Mouse (Mus musculus) liver, embryonic 15.5 days (tissue): ENCODE results near the gene Il13. TPM values are rescaled to one million over a fixed set of nuclear protein-coding genes. Genes with fewer than 3 reads are reported as not detected.

Source experiments
- ATAC-seq: fragments of 200-750 bp; cut with Nextera tagmentation; 2 replicates; pipeline ENCODE4 v1.8.0; 2017; ENCODE audit warnings: moderate number of reproducible peaks, mild to moderate bottlenecking, moderate library complexity; ENCODE audit not compliant: insufficient read depth
- H3K27ac ChIP-seq: fragments of 300-500 bp; sonication (generic); replicated peaks from 2 replicates; pipeline ENCODE4 v1.5.1; 2015; ENCODE audit warnings: mild to moderate bottlenecking, inconsistent platforms
- H3K27me3 ChIP-seq: fragments of 300-500 bp; sonication (generic); 2 replicates; pipeline ENCODE4 v1.6.1; 2015; ENCODE audit warnings: mild to moderate bottlenecking, inconsistent platforms
- H3K36me3 ChIP-seq: fragments of 300-500 bp; sonication (generic); replicated peaks from 2 replicates; pipeline ENCODE4 v1.6.1; 2015; ENCODE audit warnings: moderate library complexity, mild to moderate bottlenecking, inconsistent platforms
- H3K4me1 ChIP-seq: fragments of 300-500 bp; sonication (generic); replicated peaks from 2 replicates; pipeline ENCODE4 v1.6.1; 2015; ENCODE audit warnings: inconsistent platforms
- H3K4me2 ChIP-seq: fragments of 300-500 bp; sonication (generic); 2 replicates; pipeline ENCODE4 v1.6.1; 2015; ENCODE audit warnings: moderate library complexity, mild to moderate bottlenecking, inconsistent platforms
- H3K4me3 ChIP-seq: fragments of 300-500 bp; sonication (generic); replicated peaks from 2 replicates; pipeline ENCODE4 v1.5.1; 2015; ENCODE audit warnings: mild to moderate bottlenecking, inconsistent platforms
- H3K9ac ChIP-seq: fragments of 300-500 bp; sonication (generic); 2 replicates; pipeline ENCODE4 v1.6.1; 2015; ENCODE audit warnings: moderate library complexity, mild to moderate bottlenecking, inconsistent platforms
- H3K9me3 ChIP-seq: fragments of 300-500 bp; sonication (generic); replicated peaks from 2 replicates; pipeline ENCODE4 v1.6.1; 2016; ENCODE audit warnings: inconsistent platforms
- WGBS: fragments of 180-500 bp; shearing (Covaris S2); methylation state at CpG from one replicate; pipeline ENCODE4 v1.1.7; 2015; ENCODE audit warnings: mixed read lengths; ENCODE audit not compliant: insufficient replicate concordance; 5-methylcytosine and 5-hydroxymethylcytosine counted together
- polyA plus RNA-seq: library from polyadenylated mRNA; unstranded; fragments of >200 nt; fragmentation: Nextera tagmentation; extraction: Ambion mirVana; gene quantifications from 2 replicates; pipeline ENCODE4 v1.2.1, GENCODE M21; 2015

Gene Il13
- polyA plus RNA-seq, 1 experiment from 2014 or later, result not detected

- 4% methylated on average over 1 of the region's 1 CpGs for WGBS
- H3K27ac ChIP-seq, result 0 out of 2 replicates have a peak overlapping the region, but pooled peaks have one; percentile 6
These were observed 6.6 kb downstream of the Il13 start for GRCm38 (mm10) chr11:53627859-53628258.

GRCm38 (mm10) chr11:53626802-53627373, 7.6 kb downstream of the Il13 start:
- Histone ChIP-seq H3K9me3 (no peaks in the 10 kb centered on the region; the same call in 1 of the 2 replicates), H3K4me1 (peaks cover 34% of the 10 kb centered on the region), H3K27me3 (no peaks in the 10 kb centered on the region), H3K4me3 (no peak overlapping the region), H3K27ac (peak overlapping the region; percentile 6; the same call in 1 of the 2 replicates), H3K9ac (peak overlapping the region; percentile 25; the same call in 1 of the 2 replicates), H3K4me2 (peak overlapping the region; percentile 40), H3K36me3 (no peaks in the 10 kb centered on the region)
- WGBS, result 35% methylated on average over 17 of the region's 17 CpGs
- peak; percentile 57 for ATAC-seq

More at GRCm38 (mm10) chr11:53627859-53628258, 6.6 kb downstream of the Il13 start:
- Histone ChIP-seq H3K9ac (no peak overlapping the region), H3K27me3 (no peaks in the 10 kb centered on the region), H3K36me3 (no peaks in the 10 kb centered on the region), H3K9me3 (no peaks in the 10 kb centered on the region; the same call in 1 of the 2 replicates), H3K4me3 (no peak overlapping the region), H3K4me1 (peaks cover 34% of the 10 kb centered on the region), H3K4me2 (no peak overlapping the region)
- ATAC-seq, result peak; percentile 53; the same call in 1 of the 2 replicates

- no peak overlapping the region for H3K4me3 ChIP-seq
- no peaks in the 10 kb centered on the region for H3K36me3 ChIP-seq
- H3K4me1 ChIP-seq, result peaks cover 44% of the 10 kb centered on the region
- H3K27ac ChIP-seq, result no peak overlapping the region
- H3K9me3 ChIP-seq, result no peaks in the 10 kb centered on the region; the same call in 1 of the 2 replicates
- H3K9ac ChIP-seq, result no peak overlapping the region
- H3K4me2 ChIP-seq, result no peak overlapping the region
- 84% methylated on average over 2 of the region's 2 CpGs for WGBS
- no peak for ATAC-seq
- H3K27me3 ChIP-seq, result no peaks in the 10 kb centered on the region
These were observed 10.4 kb downstream of the Il13 start for GRCm38 (mm10) chr11:53624124-53624523.

GRCm38 (mm10) chr11:53623573-53623972, 10.9 kb downstream of the Il13 start:
- Histone ChIP-seq H3K9me3 (no peaks in the 10 kb centered on the region; the same call in 1 of the 2 replicates), H3K4me3 (no peak overlapping the region), H3K4me2 (no peak overlapping the region), H3K36me3 (no peaks in the 10 kb centered on the region), H3K27ac (no peak overlapping the region), H3K9ac (no peak overlapping the region), H3K27me3 (no peaks in the 10 kb centered on the region), H3K4me1 (peaks cover 48% of the 10 kb centered on the region)
- WGBS, result 54% methylated on average over 9 of the region's 9 CpGs
- no peak for ATAC-seq

- Histone ChIP-seq H3K4me3 (no peak overlapping the region), H3K27ac (no peak overlapping the region), H3K36me3 (no peaks in the 10 kb centered on the region), H3K27me3 (no peaks in the 10 kb centered on the region), H3K4me2 (no peak overlapping the region), H3K9ac (no peak overlapping the region), H3K9me3 (no peaks in the 10 kb centered on the region; the same call in 1 of the 2 replicates), H3K4me1 (peaks cover 55% of the 10 kb centered on the region)
- WGBS, result 40% methylated on average over 6 of the region's 6 CpGs
- ATAC-seq, result no peak
These were observed 12.1 kb downstream of the Il13 start for GRCm38 (mm10) chr11:53622440-53622806.

- Histone ChIP-seq H3K27ac (no peak overlapping the region), H3K9ac (no peak overlapping the region), H3K4me3 (no peak overlapping the region), H3K4me2 (no peak overlapping the region), H3K36me3 (no peaks in the 10 kb centered on the region), H3K27me3 (no peaks in the 10 kb centered on the region), H3K4me1 (peaks cover 55% of the 10 kb centered on the region), H3K9me3 (no peaks in the 10 kb centered on the region; the same call in 1 of the 2 replicates)
- 59% methylated on average over 11 of the region's 11 CpGs for WGBS
- ATAC-seq, result no peak
These were observed 12.7 kb downstream of the Il13 start for GRCm38 (mm10) chr11:53621582-53622439.

GRCm38 (mm10) chr11:53620094-53620493, 14.4 kb downstream of the Il13 start:
- no peak for ATAC-seq
- WGBS, result 25% methylated on average over 4 of the region's 4 CpGs
- peaks cover 55% of the 10 kb centered on the region for H3K4me1 ChIP-seq
- H3K9me3 ChIP-seq, result no peaks in the 10 kb centered on the region; the same call in 1 of the 2 replicates
- H3K4me3 ChIP-seq, result no peak overlapping the region
- H3K27me3 ChIP-seq, result no peaks in the 10 kb centered on the region
- H3K9ac ChIP-seq, result no peak overlapping the region
- H3K36me3 ChIP-seq, result no peaks in the 10 kb centered on the region
- no peak overlapping the region for H3K27ac ChIP-seq
- H3K4me2 ChIP-seq, result no peak overlapping the region

- 26% methylated on average over 6 of the region's 6 CpGs for WGBS
- H3K4me1 ChIP-seq, result peaks cover 55% of the 10 kb centered on the region
These were observed 15.1 kb downstream of the Il13 start for GRCm38 (mm10) chr11:53619428-53619827.

GRCm38 (mm10) chr11:53618619-53619198, 15.8 kb downstream of the Il13 start, which contains the start of gene Il4:
Gene Il4, minus strand, starts transcription at chr11:53618669.
- H3K9ac ChIP-seq, result no peak within 1 kb of the TSS
- H3K36me3 ChIP-seq, result no peaks in the 10 kb centered on the region
- peaks cover 59% of the 10 kb centered on the region for H3K4me1 ChIP-seq
- H3K4me3 ChIP-seq, result no peak within 1 kb of the TSS
- H3K9me3 ChIP-seq, result no peaks in the 10 kb centered on the region; the same call in 1 of the 2 replicates
- H3K4me2 ChIP-seq, result no peak within 1 kb of the TSS
- 33% methylated on average over 7 of the region's 7 CpGs for WGBS
- H3K27ac ChIP-seq, result peak within 1 kb of the TSS; percentile 38; the same call in 1 of the 2 replicates
- H3K27me3 ChIP-seq, result no peaks in the 10 kb centered on the region
- ATAC-seq, result no peak

More at GRCm38 (mm10) chr11:53619428-53619827, 15.1 kb downstream of the Il13 start:
- H3K9ac ChIP-seq, result no peak overlapping the region
- no peaks in the 10 kb centered on the region for H3K27me3 ChIP-seq
- no peak overlapping the region for H3K4me3 ChIP-seq
- ATAC-seq, result no peak
- no peak overlapping the region for H3K27ac ChIP-seq
- no peaks in the 10 kb centered on the region; the same call in 1 of the 2 replicates for H3K9me3 ChIP-seq
- no peak overlapping the region for H3K4me2 ChIP-seq
- H3K36me3 ChIP-seq, result no peaks in the 10 kb centered on the region

- Histone ChIP-seq H3K27ac (peak overlapping the region; percentile 38; the same call in 1 of the 2 replicates), H3K4me1 (peaks cover 59% of the 10 kb centered on the region), H3K36me3 (no peaks in the 10 kb centered on the region), H3K9me3 (no peaks in the 10 kb centered on the region), H3K4me2 (0 out of 2 replicates have a peak overlapping the region, but pooled peaks have one; percentile 27), H3K4me3 (no peak overlapping the region), H3K9ac (no peak overlapping the region), H3K27me3 (no peaks in the 10 kb centered on the region)
- WGBS, result 47% methylated on average over 4 of the region's 4 CpGs
- ATAC-seq, result no peak
These were observed 16.9 kb downstream of the Il13 start for GRCm38 (mm10) chr11:53617562-53618109.
